Mouse (Mus musculus): ENCODE results near the gene Sept5.

Sept5 gene

GRCm38 (mm10) chr16:18583673-18584357 lies 45.9 kb downstream of the Sept5 start:
- DNase-seq (ENCODE audit: low spot score): no peak

DNA sequence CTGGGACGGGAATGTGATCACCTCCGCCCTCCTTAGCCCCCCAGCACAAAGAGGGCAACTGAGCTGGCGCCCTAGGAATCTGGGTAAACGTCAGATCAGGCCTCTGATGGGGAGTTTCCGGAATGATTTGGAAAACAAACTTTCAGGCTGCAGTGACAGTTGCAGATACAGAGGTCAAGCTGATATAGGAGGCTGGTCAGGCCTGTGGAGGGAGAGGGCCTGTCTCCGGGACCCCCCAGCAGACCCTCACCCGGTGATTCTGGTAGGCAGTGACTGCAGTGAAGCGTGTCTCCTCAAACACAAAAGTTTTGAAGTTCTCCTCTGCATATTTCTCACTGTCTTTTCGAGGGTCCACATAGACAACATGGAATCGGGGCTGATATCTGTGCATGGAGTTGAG lies 46.6 kb downstream of the Sept5 start:
- DNase-seq (ENCODE audit: low spot score): no peak

- no peak for DNase-seq (ENCODE audit: low spot score)
These were observed 47.2 kb downstream of the Sept5 start for GRCm38 (mm10) chr16:18582426-18583148.

GRCm38 (mm10) chr16:18581623-18582205 lies 48.0 kb downstream of the Sept5 start:
- DNase-seq (ENCODE audit: low spot score): no peak

GRCm38 (mm10) chr16:18581050-18581622 lies 48.6 kb downstream of the Sept5 start:
- DNase-seq (ENCODE audit: low spot score): no peak

GRCm38 (mm10) chr16:18580389-18580788 lies 49.4 kb downstream of the Sept5 start:
- DNase-seq (ENCODE audit: low spot score): no peak

DNA sequence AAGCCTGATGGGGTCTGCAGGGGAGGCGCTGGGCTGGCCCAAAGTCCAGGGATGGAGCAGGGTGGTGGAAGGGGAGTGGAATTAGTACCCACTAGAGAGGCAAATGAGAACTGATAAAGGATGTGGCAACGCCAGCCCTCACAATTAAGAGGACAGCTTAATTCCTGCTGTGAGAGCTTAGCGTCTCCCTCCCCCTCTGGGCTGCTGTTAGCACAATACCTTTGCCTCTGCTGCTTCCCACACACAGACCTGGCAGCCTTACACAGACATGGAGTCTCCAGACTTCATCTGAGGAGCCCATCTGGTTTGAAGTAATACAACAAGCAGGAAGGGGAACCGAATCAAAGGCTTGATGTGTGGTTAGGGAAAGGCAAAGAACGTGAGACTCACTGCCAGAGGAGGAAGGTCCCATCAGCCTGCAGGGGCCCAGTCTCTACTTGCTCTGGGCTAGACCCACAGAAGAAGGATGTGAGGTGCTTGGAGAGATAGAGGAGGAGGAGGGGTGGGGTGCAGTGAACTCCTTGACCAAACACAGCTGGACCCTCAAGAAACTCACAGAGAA lies 52.1 kb downstream of the Sept5 start:
- DNase-seq (ENCODE audit: low spot score): no peak

DNA sequence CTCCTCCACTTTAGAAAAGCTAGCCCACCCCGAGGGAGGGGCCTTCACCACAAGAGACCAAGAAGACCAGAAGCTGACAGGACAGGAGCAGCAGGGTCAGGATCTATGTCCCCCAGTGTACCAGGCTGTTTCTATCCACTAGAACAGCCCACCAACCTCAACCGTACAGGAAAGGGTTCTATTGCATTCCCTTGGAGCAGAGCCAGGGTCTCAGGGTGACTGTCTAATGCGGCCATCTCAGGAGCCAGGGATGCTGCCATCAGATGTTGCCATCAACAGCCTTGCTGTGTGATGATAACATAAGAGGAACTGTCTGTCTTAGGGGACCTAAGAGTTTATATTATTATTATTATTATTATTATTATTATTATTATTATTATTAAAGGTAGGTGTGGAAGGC lies 52.7 kb downstream of the Sept5 start:
- DNase-seq (ENCODE audit: low spot score): no peak

- no peak for DNase-seq (ENCODE audit: low spot score)
These were observed 55.6 kb downstream of the Sept5 start for GRCm38 (mm10) chr16:18574196-18574595.

Data from urinary bladder, postnatal 25 days (tissue).